Mouse (Mus musculus): ENCODE measurements around the gene Cd28.
"Not testable (repeated sequence)": the region's sequence is repeated elsewhere in the genome, so short reads cannot be mapped to it uniquely, and the experiment has no call there.

The Cd28 gene

DNA sequence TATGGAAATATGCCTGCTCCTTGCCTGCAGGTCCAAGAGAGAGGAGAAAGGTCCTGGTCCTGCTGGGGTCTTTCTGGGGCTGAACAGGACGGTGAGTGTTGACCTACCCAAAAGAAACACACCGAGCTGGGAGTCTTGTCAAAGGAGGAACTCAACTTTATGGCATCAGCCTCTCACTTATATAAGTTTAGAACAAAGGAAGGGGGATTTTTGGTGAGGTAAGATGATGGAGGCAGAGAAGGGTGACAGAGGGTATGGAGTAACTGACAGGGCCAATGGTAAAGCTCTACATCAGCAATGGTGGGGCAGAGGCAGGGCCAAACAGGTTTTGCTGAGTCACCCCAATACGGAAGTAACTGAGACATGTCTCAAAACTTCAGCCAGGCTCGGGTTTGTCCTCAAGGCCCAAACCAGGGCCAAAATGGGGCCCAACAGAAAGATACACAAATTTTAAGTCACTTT is 84.6 kb downstream of the Cd28 start:
- no peak for DNase-seq

DNA sequence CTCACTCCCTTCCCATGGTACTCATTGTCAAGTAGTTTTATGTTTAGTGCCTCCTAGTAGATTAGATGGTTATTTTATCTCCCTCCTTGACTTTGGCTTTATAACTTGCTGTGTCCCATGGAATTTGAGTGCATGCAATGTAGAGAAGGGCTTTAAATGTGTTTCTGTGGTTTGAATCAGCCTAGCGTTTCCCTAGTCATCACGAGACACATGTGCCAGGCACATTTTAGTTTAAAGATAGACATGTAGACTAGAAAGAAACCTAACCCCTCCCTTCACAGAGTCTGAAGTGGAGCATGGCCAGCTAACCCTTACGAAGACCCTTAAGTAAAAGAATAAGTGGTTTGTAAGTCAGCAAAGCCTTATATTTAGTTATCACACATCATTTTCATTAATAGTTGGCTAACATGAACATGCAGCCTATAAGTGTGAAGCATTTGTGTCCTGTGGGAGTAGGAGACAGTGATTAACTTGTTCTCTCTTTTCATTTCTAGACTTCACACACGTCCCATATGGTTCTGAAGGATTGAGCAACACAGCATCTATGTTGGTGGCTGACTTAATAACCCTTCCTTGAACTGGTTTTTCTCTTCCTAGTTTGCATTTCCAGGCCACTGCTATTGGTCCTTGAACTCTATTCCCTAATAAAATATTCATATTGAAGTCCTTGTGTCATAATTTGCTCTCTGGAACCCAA is 86.7 kb downstream of the Cd28 start:
- DNase-seq: no peak

DNA sequence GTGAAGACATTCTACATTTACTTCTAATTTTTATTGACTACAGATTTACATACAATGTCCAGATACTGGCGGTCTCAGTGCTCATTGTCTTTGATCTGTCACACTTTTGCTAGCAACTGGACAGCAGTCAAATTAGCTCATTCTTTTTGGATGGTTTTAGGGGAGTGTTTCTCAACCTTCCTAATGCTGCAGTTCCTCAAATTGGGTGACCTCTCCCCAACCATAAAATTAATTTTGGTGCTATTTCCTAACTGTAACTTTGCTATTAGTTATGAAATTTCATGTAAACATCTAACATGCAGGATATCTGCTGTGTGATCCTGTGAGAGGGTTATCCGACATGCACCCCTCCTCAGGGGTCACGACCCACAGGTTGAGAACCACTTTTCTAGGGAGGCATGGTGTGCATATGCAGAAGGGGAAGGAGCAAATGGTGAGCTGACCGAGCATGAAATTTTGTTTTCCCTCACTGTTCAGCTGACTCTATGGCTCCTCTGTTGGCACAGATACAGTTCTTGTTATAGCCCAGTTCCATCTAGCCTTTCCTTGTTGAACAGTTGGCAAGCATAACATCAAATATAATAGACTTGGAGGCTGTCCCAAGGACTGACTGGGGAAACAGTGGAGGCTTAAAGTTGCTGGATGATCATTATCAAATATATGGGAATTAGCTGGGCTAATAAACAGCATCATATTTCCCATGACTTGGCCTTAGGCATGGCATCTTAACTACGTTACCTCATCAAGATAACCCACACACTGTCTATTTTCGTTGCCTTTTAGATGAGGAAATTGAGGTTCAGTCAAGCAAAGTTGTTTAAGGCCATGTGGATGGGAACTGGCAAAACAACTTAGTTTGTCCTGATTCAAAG is 87.5 kb downstream of the Cd28 start:
- no peak for DNase-seq

DNA sequence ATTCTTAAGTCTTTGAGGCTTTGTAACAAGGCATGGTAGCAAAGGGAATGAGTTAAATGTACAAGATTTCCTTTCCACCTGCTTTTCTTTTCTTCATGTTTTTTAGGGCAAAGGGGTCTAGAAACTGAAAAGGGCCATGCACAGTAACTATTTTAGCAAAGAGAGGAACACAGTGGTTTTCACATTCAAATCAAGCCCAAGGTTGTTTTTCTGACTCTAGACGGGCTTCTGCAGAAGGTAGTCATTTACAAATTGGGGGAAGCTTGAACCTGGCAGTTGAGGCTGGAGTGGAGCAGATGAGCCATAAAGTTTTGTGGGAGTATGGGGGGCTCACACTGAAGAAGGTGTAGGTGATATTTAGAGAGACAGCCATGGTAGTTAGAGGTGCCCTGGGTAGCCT is 88.6 kb downstream of the Cd28 start:
- DNase-seq: no peak

DNA sequence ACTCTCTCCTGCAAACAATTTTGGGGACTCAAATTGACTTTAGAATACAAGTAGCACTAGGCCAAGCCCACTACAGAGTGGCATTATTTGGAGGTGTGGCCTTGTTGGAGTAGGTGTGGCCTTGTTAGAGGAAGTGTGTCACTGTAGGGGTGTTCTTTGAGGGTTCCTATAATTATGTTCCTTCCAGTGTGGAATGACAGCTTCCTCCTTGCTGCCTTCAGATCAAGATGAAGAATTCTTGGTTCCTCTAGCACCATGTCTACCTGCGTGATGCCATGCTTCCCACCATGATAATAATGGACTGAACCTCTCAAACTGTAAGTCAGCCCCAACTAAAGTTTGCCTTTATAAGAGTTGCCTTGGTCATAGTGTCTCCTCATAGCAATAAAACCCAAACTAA is 91.1 kb downstream of the Cd28 start:
- DNase-seq: no peak

DNA sequence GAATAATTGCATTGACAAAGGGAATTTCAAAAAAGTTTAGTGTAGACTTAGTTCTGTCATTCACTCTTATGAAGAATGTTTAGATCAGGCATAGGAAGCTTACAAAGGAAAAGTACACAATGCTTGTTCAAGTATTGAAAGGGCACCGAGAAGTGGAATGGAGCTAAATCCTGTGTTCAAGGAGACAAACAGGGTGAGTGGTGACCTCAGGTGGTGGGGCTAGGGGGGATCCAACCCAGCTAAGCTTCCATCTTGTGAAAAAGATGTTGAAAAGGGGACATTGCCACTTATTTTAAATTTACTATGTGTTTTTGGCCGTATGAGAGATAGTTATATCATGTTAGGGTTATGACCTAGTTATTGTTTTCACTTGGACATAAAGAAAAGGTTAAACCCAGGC is 91.9 kb downstream of the Cd28 start:
- no peak for DNase-seq

DNA sequence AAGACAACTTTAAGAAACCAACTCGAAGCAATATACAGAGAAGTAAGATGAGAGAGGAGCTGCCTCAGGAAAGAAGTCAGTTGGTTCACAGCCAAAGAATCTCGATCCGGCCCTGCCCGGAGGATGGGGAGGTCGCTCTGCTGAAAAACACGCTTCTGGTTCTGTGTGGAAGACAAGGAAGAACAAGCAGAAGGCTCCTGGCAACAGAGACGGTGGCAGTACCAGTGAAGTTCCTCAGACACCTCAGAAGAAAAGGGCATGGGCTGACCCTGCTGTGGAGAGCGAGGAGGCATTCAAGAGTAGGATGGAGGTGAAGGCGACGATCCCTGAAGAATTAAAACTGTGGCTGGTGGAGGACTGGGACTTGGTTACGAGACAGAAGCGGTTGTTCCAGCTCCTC is 92.6 kb downstream of the Cd28 start:
- DNase-seq: peak; percentile 43

DNA sequence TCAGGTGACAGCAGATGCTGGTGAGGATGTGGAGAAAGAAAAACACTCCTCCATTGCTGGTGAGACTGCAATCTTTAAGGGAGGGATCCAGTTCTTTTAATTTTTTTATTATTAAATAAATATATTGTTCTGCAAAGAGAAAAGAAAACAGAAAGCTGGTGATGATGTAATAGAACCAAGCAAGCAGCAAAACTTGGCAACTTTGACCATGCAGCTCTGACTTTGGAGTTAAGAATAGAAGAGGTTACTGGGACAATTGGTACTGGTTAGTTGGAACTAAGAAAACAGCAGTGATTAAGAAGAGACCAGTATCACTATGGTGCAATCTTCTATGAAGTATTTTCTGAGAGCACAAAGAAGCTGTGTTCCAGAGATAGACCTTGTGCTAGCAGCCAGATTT is 94.2 kb downstream of the Cd28 start:
- no peak for DNase-seq

DNA sequence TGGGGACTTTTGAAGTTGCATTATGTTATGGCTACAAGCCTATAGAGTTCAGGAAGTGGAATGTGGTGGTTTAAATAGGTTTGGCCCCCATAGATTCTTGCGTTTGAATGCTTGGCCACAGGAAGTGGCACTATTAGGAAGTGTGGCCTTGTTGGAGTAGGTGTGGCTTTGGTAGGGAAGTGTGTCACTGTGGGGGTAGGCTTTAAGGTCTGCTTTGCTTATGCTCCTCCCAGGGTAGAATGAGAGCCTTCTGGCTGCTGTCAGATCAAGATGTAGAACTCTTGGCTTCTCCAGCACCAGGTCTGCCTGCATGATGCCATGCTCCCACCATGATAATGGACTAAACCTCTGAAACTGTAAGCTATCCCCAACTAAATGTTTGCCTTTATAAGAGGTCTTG is 95.4 kb downstream of the Cd28 start:
- DNase-seq: no peak

DNA sequence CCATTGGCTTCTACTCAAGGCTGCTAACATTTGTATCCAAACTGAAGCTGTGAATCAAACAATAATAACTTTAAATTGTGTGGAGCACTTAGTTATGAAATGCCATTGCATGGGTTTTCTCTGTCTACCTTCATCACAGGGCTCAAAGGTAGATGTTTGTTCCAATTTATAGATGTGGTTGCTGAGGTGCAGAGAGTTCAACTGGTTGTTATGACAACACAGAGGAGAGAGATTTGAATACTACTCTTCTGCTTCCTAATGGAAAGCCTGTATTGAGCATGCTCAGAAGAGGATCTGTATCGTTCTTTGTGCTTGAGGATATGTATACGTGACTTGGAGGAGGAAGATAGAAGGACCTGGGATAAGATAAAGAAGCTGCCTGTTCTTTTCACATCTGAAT is 96.8 kb downstream of the Cd28 start:
- no peak for DNase-seq

DNA sequence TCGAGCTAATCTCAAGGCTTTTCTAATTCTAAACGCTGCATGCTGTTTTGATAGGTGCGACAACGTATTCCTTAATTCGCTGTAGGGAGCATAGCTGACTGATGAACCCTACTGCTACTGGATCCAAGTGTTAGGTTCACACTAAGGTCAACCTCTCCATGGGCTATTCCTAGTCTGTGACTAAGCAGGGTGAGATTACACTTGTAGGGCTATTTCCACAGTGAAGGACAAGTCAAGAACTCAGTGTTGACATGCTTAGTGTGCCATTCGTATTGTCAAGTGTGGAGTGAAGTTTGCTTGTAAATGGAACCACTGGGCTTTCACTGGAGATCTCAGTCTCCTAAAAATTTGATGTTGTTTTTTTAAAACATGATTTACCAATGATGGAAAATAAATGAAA is 99.3 kb downstream of the Cd28 start:
- no peak for DNase-seq

DNA sequence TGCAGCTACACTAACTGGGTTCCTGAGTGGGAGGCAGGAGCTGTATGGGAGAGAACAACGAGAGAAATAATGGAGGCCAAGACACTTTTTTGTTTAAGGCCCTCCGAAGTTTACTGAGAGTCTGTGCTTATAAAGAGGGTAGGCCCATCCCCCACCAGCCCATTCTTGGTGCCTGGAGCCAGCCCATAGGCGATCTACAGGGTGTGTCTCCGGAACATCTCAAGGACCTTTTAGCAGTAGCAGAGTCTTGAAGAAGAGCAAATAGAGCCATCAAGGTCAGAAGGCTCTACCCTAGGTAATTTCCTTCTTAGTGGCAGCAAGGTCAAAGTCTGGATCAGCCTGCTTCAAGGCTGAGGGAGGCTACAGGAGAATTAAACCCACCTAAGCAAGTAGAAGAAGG is 101.9 kb downstream of the Cd28 start:
- not testable (repeated sequence) for DNase-seq

DNA sequence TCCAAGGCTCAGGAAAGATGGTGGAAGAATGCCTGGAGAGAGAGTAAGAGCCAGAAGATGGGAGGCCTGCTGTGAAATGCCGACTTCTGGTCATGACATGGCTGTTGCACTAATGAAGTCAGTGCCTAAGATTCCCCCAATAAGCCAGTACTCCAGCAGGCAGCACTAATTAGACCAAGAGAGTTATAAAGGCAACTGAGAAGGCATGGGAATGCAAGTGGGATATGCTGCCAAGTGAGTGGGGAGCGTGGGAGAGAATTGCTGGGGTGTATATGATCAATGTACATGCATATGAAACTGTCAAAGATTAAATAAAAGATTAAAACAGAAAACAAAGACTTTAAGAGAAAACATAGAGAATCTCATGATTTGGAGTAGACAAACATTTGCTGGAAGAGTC is 103.4 kb downstream of the Cd28 start:
- DNase-seq: no peak

DNA sequence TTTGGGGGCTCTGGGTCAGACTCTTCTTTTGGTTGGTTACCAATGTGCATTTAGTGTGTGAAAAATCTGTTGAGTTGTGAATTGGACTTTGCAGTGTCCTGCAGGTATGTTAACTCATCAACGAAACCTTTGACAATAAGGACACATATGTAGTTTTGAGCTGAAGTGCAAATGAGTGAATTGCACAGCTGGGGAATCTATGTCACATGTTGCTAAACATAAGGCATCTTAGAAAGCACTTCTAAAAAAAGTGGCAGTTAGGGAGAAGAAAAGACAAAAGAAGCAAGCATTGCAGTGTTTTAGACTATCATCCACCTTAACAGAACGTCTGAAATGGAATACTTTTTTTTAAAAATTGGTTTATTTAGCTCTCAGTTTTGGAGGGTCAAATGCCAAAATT is 104.4 kb downstream of the Cd28 start:
- DNase-seq: no peak

DNA sequence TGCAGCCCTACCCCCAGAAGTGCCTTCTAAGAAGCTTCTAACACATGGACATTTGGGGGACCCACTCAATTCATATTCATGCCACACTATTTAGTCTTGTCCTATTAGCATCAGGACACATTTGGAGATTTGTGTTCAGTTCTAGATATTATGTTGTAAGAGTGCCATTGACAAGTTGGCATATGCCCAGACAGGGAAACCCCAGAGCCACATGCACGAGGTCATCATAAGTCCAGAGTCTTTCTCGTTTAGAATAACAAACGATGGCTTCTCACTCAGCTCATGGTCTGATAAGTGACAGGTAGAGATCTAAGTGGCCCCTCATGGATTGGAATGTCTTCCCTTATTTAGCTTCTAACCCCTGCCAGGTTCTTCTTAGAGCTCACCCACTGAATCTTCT is 105.0 kb downstream of the Cd28 start:
- DNase-seq: no peak
